Mouse (Mus musculus) embryonic facial prominence, embryonic 10.5 days (tissue): ENCODE measurements around the gene Frmpd4. TPM values are rescaled to one million over a fixed set of nuclear protein-coding genes. Genes with fewer than 3 reads are reported as not detected.

Experiments
- DNase-seq: peaks from one replicate; pipeline ENCODE4 v3.0.0-alpha.2; 2017; ENCODE audit warnings: low spot score
- H3K27ac ChIP-seq: fragments of 300-500 bp; sonication (generic); replicated peaks from 2 replicates; pipeline ENCODE4 v1.5.1; 2016; ENCODE audit warnings: mild to moderate bottlenecking
- H3K27me3 ChIP-seq: fragments of 300-500 bp; sonication (generic); replicated peaks from 2 replicates; pipeline ENCODE4 v1.6.1; 2016; ENCODE audit warnings: low read depth, mild to moderate bottlenecking; ENCODE audit not compliant: poor library complexity, severe bottlenecking
- H3K36me3 ChIP-seq: fragments of 300-500 bp; sonication (generic); replicated peaks from 2 replicates; pipeline ENCODE4 v1.6.1; 2016; ENCODE audit warnings: mild to moderate bottlenecking, moderate library complexity
- H3K4me1 ChIP-seq: fragments of 300-500 bp; sonication (generic); 2 replicates; pipeline ENCODE4 v1.6.1; 2016
- H3K4me3 ChIP-seq: fragments of 300-500 bp; sonication (generic); 2 replicates; pipeline ENCODE4 v1.5.1; 2016; ENCODE audit warnings: mild to moderate bottlenecking, moderate library complexity
- H3K9me3 ChIP-seq: fragments of 300-500 bp; sonication (generic); 2 replicates; pipeline ENCODE4 v1.6.1; 2016; ENCODE audit warnings: mild to moderate bottlenecking
- WGBS: fragments of 180-500 bp; shearing (Covaris S2); methylation state at CpG from one replicate; pipeline ENCODE4 v1.1.7; 2016; 5-methylcytosine and 5-hydroxymethylcytosine counted together
- polyA plus RNA-seq: library from polyadenylated mRNA; unstranded; fragments of >200 nt; fragmentation: Nextera tagmentation; extraction: Ambion mirVana; gene quantifications from 2 replicates; pipeline ENCODE4 v1.2.1, GENCODE M21; 2016

The Frmpd4 gene
- polyA plus RNA-seq, 1 experiment from 2014 or later: 0.17 TPM

GRCm38 (mm10) chrX:167808572-167808971, 768.5 kb downstream of the Frmpd4 start:
- Histone ChIP-seq H3K36me3 (no peaks in the 10 kb centered on the region), H3K4me3 (no peak overlapping the region), H3K27me3 (peaks cover 80% of the 10 kb centered on the region), H3K9me3 (no peaks in the 10 kb centered on the region), H3K27ac (no peak overlapping the region), H3K4me1 (no peaks in the 10 kb centered on the region)
- 96% methylated on average over 5 of the region's 5 CpGs for WGBS
- no peak for DNase-seq

GRCm38 (mm10) chrX:167788737-167789136, 788.3 kb downstream of the Frmpd4 start:
- Histone ChIP-seq H3K27me3 (peaks cover 96% of the 10 kb centered on the region), H3K4me3 (no peak overlapping the region), H3K9me3 (no peaks in the 10 kb centered on the region), H3K27ac (no peak overlapping the region), H3K36me3 (no peaks in the 10 kb centered on the region), H3K4me1 (no peaks in the 10 kb centered on the region)
- DNase-seq: no peak
- whole genome bisulfite sequencing: 86% methylated on average over 2 of the region's 2 CpGs

- Histone ChIP-seq H3K4me1 (no peaks in the 10 kb centered on the region), H3K4me3 (no peak overlapping the region), H3K27ac (no peak overlapping the region), H3K9me3 (no peaks in the 10 kb centered on the region), H3K36me3 (no peaks in the 10 kb centered on the region), H3K27me3 (peaks cover 86% of the 10 kb centered on the region)
- DNase-seq: no peak
These were observed 793.5 kb downstream of the Frmpd4 start for GRCm38 (mm10) chrX:167783526-167783925.

GRCm38 (mm10) chrX:167719564-167719981, 857.5 kb downstream of the Frmpd4 start:
- peak; percentile 8 for DNase-seq
- peaks cover 99% of the 10 kb centered on the region for H3K27me3 ChIP-seq

GRCm38 (mm10) chrX:167719092-167719491, 857.9 kb downstream of the Frmpd4 start:
- Histone ChIP-seq H3K36me3 (no peaks in the 10 kb centered on the region), H3K27me3 (peaks cover 99% of the 10 kb centered on the region), H3K4me1 (no peaks in the 10 kb centered on the region), H3K9me3 (no peaks in the 10 kb centered on the region), H3K4me3 (no peak overlapping the region), H3K27ac (no peak overlapping the region)
- WGBS: 60% methylated on average over 1 of the region's 1 CpGs
- DNase-seq: no peak

More at GRCm38 (mm10) chrX:167719564-167719981, 857.5 kb downstream of the Frmpd4 start:
- H3K4me1 ChIP-seq: no peaks in the 10 kb centered on the region
- H3K4me3 ChIP-seq: no peak overlapping the region
- H3K36me3 ChIP-seq: no peaks in the 10 kb centered on the region
- H3K9me3 ChIP-seq: no peaks in the 10 kb centered on the region
- 55% methylated on average over 3 of the region's 3 CpGs for WGBS
- no peak overlapping the region for H3K27ac ChIP-seq

- Histone ChIP-seq H3K4me3 (no peak overlapping the region), H3K27ac (no peak overlapping the region), H3K4me1 (no peaks in the 10 kb centered on the region), H3K9me3 (no peaks in the 10 kb centered on the region), H3K36me3 (no peaks in the 10 kb centered on the region), H3K27me3 (peaks cover 70% of the 10 kb centered on the region)
- WGBS: 40% methylated on average over 5 of the region's 5 CpGs
- DNase-seq: no peak
These were observed 922.1 kb downstream of the Frmpd4 start for GRCm38 (mm10) chrX:167654806-167655495.

GRCm38 (mm10) chrX:167654249-167654648, 922.8 kb downstream of the Frmpd4 start:
- Histone ChIP-seq H3K27me3 (peaks cover 70% of the 10 kb centered on the region), H3K4me1 (no peaks in the 10 kb centered on the region)
- WGBS: 84% methylated on average over 8 of the region's 8 CpGs

GRCm38 (mm10) chrX:167597639-167598217, 979.3 kb downstream of the Frmpd4 start:
- DNase-seq: no peak
- Histone ChIP-seq H3K4me1 (no peaks in the 10 kb centered on the region), H3K4me3 (no peak overlapping the region), H3K27me3 (peaks cover 75% of the 10 kb centered on the region), H3K27ac (no peak overlapping the region), H3K9me3 (no peaks in the 10 kb centered on the region), H3K36me3 (no peaks in the 10 kb centered on the region)

More at GRCm38 (mm10) chrX:167654249-167654648, 922.8 kb downstream of the Frmpd4 start:
- DNase-seq: peak; percentile 7
- no peaks in the 10 kb centered on the region for H3K36me3 ChIP-seq
- H3K4me3 ChIP-seq: no peak overlapping the region
- H3K27ac ChIP-seq: no peak overlapping the region
- H3K9me3 ChIP-seq: no peaks in the 10 kb centered on the region

- Histone ChIP-seq H3K27me3 (peaks cover 97% of the 10 kb centered on the region), H3K4me1 (no peaks in the 10 kb centered on the region), H3K4me3 (no peak overlapping the region), H3K36me3 (no peaks in the 10 kb centered on the region), H3K27ac (no peak overlapping the region), H3K9me3 (no peaks in the 10 kb centered on the region)
- no peak for DNase-seq
- 85% methylated on average over 3 of the region's 3 CpGs for WGBS
These were observed 1024.2 kb downstream of the Frmpd4 start for GRCm38 (mm10) chrX:167552827-167553226.

GRCm38 (mm10) chrX:167523151-167523550, 1053.9 kb downstream of the Frmpd4 start:
- Histone ChIP-seq H3K36me3 (no peaks in the 10 kb centered on the region), H3K27ac (no peak overlapping the region), H3K9me3 (no peaks in the 10 kb centered on the region), H3K4me1 (no peaks in the 10 kb centered on the region), H3K4me3 (no peak overlapping the region), H3K27me3 (peaks cover 91% of the 10 kb centered on the region)
- DNase-seq: no peak
- WGBS: 86% methylated on average over 3 of the region's 3 CpGs

- Histone ChIP-seq H3K27me3 (peaks cover 90% of the 10 kb centered on the region), H3K36me3 (no peaks in the 10 kb centered on the region), H3K27ac (no peak overlapping the region), H3K4me1 (no peaks in the 10 kb centered on the region), H3K4me3 (no peak overlapping the region), H3K9me3 (no peaks in the 10 kb centered on the region)
- DNase-seq: no peak
- WGBS: 70% methylated on average over 4 of the region's 4 CpGs
These were observed 1054.5 kb downstream of the Frmpd4 start for GRCm38 (mm10) chrX:167522528-167522927.

GRCm38 (mm10) chrX:167518440-167518839, 1058.6 kb downstream of the Frmpd4 start:
- H3K27ac ChIP-seq: no peak overlapping the region
- peaks cover 92% of the 10 kb centered on the region for H3K27me3 ChIP-seq
- H3K9me3 ChIP-seq: no peaks in the 10 kb centered on the region
- no peaks in the 10 kb centered on the region for H3K36me3 ChIP-seq
- no peaks in the 10 kb centered on the region for H3K4me1 ChIP-seq
- no peak for DNase-seq
- H3K4me3 ChIP-seq: no peak overlapping the region
- 89% methylated on average over 2 of the region's 2 CpGs for WGBS

GRCm38 (mm10) chrX:167497780-167498179, 1079.3 kb downstream of the Frmpd4 start:
- Histone ChIP-seq H3K36me3 (no peaks in the 10 kb centered on the region), H3K9me3 (no peaks in the 10 kb centered on the region), H3K4me1 (no peaks in the 10 kb centered on the region), H3K27ac (no peak overlapping the region), H3K27me3 (peaks cover 90% of the 10 kb centered on the region), H3K4me3 (no peak overlapping the region)
- peak; percentile 62 for DNase-seq
- 36% methylated on average over 11 of the region's 11 CpGs for WGBS
